Mouse (Mus musculus): Measurements from ENCODE around the gene Ddn. TPM values are rescaled to one million over a fixed set of nuclear protein-coding genes. Genes with fewer than 3 reads are reported as not detected.

Ddn gene
- under 1 TPM in 1 of 26 experiments, not detected in 25; 0.20 TPM for total RNA-seq (2018; cell fraction: chromatin; rRNA removed)
- under 1 TPM in 9 of 26 experiments, not detected in 17; 0.04 to 0.26 (median 0.05) TPM for total RNA-seq (2018; cell fraction: cytosol; rRNA removed)
- under 1 TPM in 5 of 26 experiments, not detected in 21; 0.20 to 0.85 (median 0.27) TPM for total RNA-seq (2018; cell fraction: nucleus; rRNA removed)
- 0.06 TPM in 1 of 3 replicates, not detected in the others for polyA plus RNA-seq (2018)

DNA sequence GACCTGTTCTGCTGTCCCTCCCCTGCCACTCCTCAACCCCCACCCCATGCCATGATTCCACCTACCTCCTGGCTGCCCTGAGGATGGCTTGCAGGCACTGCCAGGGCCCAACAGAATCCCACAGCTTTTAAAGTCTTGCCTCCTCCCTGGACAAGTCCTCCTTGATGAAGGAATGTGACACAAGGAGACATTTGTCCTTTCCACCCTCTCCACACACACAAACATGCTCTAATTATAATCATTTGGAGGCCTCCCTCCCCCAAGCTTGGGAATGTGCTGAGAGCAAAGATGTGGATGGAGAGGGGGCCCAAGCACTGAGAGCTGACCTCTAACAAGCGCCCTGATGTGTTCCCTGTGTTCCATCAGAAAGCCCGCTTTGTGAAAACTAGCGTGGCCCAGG, at the start of gene Ddn:
Ddn (minus strand) TSS at position 101 of the 400 bp plus-strand sequence.
- H3K79me2 ChIP-seq (ENCODE audit: inconsistent target): no peaks in the 10 kb centered on the region
- peaks cover 21% of the 10 kb centered on the region; the same call in 1 of the 2 replicates for H3K36me3 ChIP-seq (ENCODE audit: inconsistent target)
- 94% methylated on average over 3 of the region's 3 CpGs for WGBS (ENCODE audit: missing documents)
- no peak within 1 kb of the TSS for H3K27ac ChIP-seq
- H3K4me3 ChIP-seq (ENCODE audit: inconsistent target): no peak within 1 kb of the TSS

DNA sequence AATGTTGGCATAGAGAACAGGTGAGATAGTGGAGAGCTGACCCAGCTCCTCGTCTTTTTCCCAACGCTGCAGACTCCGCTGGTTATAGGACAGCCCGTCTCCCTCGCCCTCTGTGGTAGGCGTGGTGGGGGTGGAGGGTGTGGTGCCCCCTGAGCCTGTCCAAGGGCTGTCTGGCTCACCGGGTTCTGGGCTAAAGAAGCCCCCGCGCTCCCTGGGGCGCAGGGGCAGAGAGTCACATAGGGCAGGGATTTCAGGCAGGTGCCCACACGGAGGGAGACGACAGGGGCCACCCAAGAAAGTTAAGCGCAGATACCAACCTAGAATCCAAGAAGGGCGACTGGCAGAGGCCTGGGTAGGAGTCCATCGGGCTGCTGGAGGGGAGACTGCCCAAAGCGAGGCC, 44.9 kb upstream of the Ddn start:
- Histone ChIP-seq H3K36me3 (ENCODE audit: inconsistent target) (peaks cover 93% of the 10 kb centered on the region), H3K27ac (no peak overlapping the region), H3K4me3 (ENCODE audit: inconsistent target) (no peak overlapping the region), H3K79me2 (ENCODE audit: inconsistent target) (peaks cover 34% of the 10 kb centered on the region; the same call in 1 of the 2 replicates)
- 91% methylated on average over 16 of the region's 16 CpGs for WGBS (ENCODE audit: missing documents)

DNA sequence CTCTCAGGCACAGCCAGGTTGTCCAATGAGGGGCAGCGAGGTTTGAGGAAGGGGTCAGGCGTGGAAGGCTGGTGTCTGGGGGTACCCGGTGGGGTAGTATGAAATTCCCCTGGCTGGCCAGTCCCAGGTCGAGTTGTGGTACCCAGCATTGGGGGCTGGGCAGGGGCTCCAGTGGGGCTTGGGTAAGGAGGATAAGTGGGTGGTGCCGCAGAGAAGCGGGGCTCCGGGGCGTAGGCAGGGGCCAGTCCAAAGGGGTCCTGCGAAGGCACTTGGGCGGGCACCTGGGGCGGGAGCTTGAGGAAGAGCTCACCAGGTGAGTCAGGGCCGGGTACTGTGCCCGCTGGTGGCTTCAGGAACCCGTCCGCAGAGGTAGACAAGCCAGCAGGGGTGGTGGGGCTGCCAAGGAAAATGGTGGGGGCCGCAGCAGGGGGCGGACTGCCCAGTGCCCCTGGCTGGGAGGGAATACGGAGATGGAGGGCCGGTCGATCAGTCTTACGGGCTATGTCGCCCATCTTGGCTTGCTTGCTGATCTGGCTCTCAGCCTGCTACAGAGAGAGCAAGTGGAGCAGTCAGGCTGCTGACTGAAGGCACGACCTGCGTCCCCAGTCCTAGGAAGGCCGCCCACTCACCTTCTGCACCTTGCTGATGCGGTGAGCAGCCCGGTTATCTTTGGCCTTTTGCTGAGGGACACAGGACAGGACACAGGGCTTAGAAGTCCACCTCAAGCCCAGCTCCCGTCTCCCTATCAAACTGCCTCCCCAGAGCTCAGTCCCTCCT, 44.1 kb upstream of the Ddn start:
- no peak overlapping the region for H3K4me3 ChIP-seq (ENCODE audit: inconsistent target)
- H3K27ac ChIP-seq: no peak overlapping the region
- WGBS (ENCODE audit: missing documents): 93% methylated on average over 28 of the region's 28 CpGs
- peaks cover 43% of the 10 kb centered on the region for H3K79me2 ChIP-seq (ENCODE audit: inconsistent target)
- H3K36me3 ChIP-seq (ENCODE audit: inconsistent target): peaks cover 93% of the 10 kb centered on the region

DNA sequence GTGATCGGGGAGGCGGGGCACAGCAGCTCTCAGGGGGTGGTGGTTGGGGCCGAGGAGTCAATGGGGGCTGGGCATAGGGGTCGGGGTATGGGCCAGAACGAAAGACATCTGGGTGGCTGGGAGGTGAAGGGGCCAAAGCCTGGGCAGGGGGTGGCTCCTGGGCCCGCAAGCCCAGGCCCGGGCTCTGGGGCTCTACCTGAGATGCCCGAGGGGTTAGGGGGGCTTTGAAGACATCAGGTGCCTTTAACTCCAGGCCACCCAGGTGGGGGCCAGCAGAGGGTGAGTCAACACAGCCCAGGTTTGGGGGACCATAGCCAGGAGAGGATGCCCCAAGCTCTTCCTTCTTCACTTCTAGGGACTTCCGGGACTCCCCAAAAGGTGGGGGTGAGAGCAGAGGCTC, 43.4 kb upstream of the Ddn start:
- Histone ChIP-seq H3K27ac (no peak overlapping the region), H3K79me2 (ENCODE audit: inconsistent target) (peaks cover 49% of the 10 kb centered on the region), H3K36me3 (ENCODE audit: inconsistent target) (peaks cover 93% of the 10 kb centered on the region), H3K4me3 (ENCODE audit: inconsistent target) (no peak overlapping the region)
- WGBS (ENCODE audit: missing documents): 95% methylated on average over 9 of the region's 9 CpGs

DNA sequence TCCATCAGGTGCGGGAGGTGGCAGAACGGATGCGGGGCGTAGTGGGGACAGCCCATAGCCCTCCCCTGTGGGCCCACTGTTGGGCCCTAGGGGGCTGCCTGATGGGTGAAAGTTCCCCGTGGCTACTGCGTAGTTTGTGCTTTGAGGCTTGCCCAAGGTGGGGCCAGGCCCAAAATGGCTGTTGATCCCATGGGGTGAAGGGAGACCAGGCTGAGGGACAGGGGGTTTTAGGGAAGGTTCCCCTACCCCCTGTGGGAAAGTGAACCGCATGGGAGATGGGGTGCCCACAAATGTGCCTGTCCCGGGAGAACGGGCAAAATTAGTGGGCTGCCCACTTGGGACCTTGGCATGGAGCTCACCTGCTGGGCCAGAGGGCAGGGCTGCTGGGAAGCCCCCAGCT, 42.8 kb upstream of the Ddn start:
- H3K79me2 ChIP-seq (ENCODE audit: inconsistent target): peaks cover 55% of the 10 kb centered on the region
- H3K27ac ChIP-seq: no peak overlapping the region
- 89% methylated on average over 9 of the region's 9 CpGs for WGBS (ENCODE audit: missing documents)

DNA sequence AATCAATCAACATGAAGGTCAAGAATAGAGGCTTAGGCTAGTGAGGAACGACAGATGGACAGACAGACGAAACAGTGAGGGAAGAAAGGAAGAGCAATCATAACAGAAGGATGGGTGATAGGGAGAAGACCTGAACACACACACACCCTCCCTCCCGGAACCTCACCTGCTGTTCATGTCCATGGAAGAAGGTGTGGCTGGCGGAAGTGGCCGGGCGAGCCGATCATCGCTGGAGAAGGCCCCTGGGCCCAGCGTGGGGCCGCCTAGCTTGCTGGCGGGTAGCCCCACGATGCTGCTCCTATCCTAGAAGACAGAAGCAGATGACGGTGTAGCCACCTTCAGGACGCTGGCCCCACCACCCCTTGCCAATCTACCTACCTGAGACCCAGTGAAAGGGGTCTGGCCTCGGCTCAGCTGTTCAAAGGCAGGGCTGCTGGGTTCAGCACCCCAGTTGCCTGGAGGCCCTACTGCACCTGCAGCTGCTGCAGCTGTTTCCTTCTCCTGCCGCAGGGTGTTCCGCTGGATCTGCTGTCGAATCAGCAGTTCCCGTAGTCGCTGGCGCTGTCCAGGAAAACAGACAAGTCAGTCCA, 42.0 kb upstream of the Ddn start:
- Histone ChIP-seq H3K4me3 (ENCODE audit: inconsistent target) (no peak overlapping the region), H3K27ac (no peak overlapping the region), H3K79me2 (ENCODE audit: inconsistent target) (peaks cover 60% of the 10 kb centered on the region), H3K36me3 (ENCODE audit: inconsistent target) (peaks cover 96% of the 10 kb centered on the region)
- WGBS (ENCODE audit: missing documents): 94% methylated on average over 21 of the region's 21 CpGs

More for the DNA sequence above, 42.8 kb upstream of the Ddn start:
- H3K4me3 ChIP-seq (ENCODE audit: inconsistent target): no peak overlapping the region
- H3K36me3 ChIP-seq (ENCODE audit: inconsistent target): peaks cover 93% of the 10 kb centered on the region

DNA sequence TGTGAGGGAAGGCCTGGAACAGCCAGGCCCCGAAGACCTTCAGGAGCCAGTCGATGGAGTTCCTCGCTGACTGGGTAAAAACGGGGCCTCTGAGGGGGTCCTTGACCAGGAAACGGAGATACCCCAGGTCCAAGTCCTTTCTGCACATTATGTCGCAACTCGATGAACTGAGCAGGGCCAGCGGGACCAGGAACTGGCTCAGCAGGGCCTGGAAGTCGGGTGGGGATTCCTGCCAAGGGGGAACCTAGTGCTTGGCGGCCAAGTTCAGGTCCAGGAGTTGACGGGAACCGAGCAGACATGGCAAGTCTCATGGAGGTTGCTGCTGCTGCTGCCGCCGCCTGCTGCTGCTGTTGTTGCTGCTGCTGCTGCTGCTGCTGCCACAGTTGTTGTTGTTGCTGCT, 41.4 kb upstream of the Ddn start:
- no peak overlapping the region for H3K27ac ChIP-seq
- 88% methylated on average over 13 of the region's 14 CpGs for WGBS (ENCODE audit: missing documents)
- peaks cover 67% of the 10 kb centered on the region for H3K79me2 ChIP-seq (ENCODE audit: inconsistent target)
- H3K36me3 ChIP-seq (ENCODE audit: inconsistent target): peaks cover 96% of the 10 kb centered on the region
- H3K4me3 ChIP-seq (ENCODE audit: inconsistent target): no peak overlapping the region

DNA sequence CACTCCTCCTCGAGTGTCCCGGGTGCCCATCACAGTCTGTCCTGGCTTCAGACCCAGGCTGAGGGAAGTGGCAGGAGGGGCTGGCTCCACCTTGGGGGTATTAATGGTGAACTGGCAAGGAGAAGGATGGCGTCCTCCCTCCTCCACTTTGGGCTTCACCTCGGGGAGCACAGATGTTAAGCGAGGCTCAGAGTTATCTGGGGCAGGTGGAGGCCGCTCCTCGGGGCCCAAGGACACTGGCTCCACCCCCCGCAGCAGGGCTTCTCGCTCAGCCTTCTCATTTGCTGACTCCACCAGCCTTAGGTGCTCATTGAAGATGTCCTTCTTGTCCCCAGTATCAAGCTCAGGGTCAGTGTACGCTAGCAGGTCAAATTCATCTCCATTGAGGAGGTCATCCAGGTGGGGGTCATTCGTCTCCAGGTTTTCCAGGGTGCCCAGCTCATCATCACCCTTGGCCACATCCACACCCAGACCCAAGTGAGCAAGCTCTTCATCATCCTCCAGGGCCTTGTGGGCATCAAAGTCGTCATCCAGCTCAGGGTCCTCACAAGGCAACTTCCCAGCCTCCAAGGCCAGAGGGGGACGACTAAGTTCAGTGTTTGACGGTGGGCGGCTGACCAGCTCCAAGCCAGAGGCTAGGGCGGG, 40.8 kb upstream of the Ddn start:
- H3K27ac ChIP-seq: no peak overlapping the region
- 96% methylated on average over 9 of the region's 16 CpGs for WGBS (ENCODE audit: missing documents)
- peaks cover 72% of the 10 kb centered on the region for H3K79me2 ChIP-seq (ENCODE audit: inconsistent target)
- H3K4me3 ChIP-seq (ENCODE audit: inconsistent target): no peak overlapping the region
- H3K36me3 ChIP-seq (ENCODE audit: inconsistent target): peaks cover 94% of the 10 kb centered on the region

DNA sequence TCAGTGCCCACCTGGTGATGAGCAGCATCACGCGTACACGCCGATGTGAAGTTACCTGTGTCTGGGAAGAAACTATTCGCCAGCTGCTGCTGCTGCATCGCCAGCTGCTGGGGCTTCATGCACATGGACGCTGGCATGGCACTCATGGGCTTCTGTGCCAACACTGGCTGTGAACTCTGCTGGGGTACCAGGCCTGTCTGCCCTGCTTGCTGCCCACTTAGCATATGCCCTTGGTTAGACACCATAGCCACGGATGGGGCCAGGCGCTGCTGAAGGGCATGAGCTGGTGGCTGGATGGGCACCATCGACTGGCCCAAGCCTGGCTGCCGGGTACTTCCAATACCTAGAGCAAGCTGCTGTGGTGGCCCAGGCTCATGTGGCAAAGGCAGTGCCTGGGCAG, 39.9 kb upstream of the Ddn start:
- Histone ChIP-seq H3K79me2 (ENCODE audit: inconsistent target) (peaks cover 80% of the 10 kb centered on the region), H3K36me3 (ENCODE audit: inconsistent target) (peaks cover 94% of the 10 kb centered on the region), H3K27ac (no peak overlapping the region), H3K4me3 (ENCODE audit: inconsistent target) (no peak overlapping the region)
- 97% methylated on average over 11 of the region's 11 CpGs for WGBS (ENCODE audit: missing documents)

DNA sequence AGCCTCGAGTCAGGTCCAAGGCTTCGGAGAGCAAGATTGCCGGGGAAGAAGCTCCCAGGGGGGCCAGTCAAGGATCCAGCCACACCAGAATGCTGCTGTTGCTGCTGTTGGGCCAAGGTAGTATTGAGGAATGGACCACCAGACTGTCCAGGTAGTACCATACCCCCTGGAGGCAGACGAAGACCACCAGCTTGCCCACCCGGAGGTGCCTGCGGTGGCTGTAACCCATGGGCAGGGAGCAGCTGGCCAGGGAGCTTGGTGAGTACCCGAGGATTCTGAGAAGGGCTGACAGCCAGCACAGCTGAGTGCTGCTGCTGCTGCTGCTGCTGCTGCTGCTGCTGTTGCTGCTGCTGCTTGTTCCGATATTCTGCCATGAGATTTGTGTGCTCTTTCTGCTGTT, 36.9 kb upstream of the Ddn start:
- H3K4me3 ChIP-seq (ENCODE audit: inconsistent target): no peak overlapping the region
- peaks cover 98% of the 10 kb centered on the region for H3K36me3 ChIP-seq (ENCODE audit: inconsistent target)
- H3K79me2 ChIP-seq (ENCODE audit: inconsistent target): peaks cover 66% of the 10 kb centered on the region
- 92% methylated on average over 8 of the region's 8 CpGs for WGBS (ENCODE audit: missing documents)
- no peak overlapping the region for H3K27ac ChIP-seq

DNA sequence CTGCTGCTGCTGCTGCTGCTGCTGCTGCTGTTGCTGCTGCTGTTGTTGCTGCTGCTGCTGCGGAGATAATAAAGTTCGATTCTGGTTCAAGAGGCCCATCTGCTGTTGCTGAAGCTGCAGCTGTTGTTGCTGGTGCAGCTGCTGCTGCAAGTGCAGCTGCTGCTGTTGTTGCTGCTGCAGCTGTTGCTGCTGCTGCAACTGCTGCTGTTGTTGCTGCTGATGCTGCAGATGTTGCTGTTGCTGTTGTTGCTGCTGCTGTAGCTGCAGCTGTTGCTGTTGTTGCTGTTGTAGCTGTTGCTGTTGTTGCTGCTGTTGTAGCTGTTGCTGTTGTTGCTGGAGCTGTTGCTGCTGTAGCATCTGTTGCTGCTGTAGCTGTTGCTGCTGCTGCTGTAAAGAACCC, 35.9 kb upstream of the Ddn start:
- H3K79me2 ChIP-seq (ENCODE audit: inconsistent target): peaks cover 56% of the 10 kb centered on the region
- H3K4me3 ChIP-seq (ENCODE audit: inconsistent target): no peak overlapping the region
- no peak overlapping the region for H3K27ac ChIP-seq
- peaks cover 98% of the 10 kb centered on the region for H3K36me3 ChIP-seq (ENCODE audit: inconsistent target)
- WGBS (ENCODE audit: missing documents): 92% methylated on average over 2 of the region's 2 CpGs

DNA sequence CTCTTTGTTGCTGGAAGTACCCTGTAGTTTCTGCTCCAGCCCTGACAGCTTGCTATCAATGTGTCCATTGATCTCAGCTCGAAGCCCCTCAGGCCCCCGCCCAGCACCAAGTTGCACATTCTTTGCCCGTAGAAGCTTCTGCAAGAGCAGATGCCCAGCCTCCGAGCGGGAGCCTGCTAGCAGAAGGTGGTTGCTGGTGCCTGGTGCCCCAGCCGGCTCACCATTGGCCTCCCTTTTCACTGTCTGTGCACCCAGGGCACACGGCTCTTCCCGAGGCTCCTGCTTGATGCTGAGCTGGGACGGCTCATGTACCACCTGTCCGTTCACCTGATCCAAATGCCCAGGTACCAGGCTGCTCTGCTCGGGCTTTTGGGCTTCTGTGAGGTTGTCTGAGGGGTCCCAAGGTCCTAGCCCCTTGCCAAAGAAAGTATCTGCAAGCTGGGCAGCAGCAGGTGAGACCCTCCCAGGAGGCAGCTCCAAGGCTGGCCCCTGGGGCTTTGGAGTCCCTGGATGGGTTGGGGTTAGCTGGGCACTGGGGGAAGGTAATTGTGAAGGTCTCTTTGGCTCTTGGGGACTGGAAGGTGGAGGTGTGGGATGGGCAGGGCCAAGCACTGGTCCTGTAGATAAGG, 34.4 kb upstream of the Ddn start:
- Histone ChIP-seq H3K4me3 (ENCODE audit: inconsistent target) (no peak overlapping the region), H3K36me3 (ENCODE audit: inconsistent target) (peaks cover 98% of the 10 kb centered on the region), H3K79me2 (ENCODE audit: inconsistent target) (peaks cover 49% of the 10 kb centered on the region), H3K27ac (no peak overlapping the region)
- 92% methylated on average over 11 of the region's 11 CpGs for WGBS (ENCODE audit: missing documents)

DNA sequence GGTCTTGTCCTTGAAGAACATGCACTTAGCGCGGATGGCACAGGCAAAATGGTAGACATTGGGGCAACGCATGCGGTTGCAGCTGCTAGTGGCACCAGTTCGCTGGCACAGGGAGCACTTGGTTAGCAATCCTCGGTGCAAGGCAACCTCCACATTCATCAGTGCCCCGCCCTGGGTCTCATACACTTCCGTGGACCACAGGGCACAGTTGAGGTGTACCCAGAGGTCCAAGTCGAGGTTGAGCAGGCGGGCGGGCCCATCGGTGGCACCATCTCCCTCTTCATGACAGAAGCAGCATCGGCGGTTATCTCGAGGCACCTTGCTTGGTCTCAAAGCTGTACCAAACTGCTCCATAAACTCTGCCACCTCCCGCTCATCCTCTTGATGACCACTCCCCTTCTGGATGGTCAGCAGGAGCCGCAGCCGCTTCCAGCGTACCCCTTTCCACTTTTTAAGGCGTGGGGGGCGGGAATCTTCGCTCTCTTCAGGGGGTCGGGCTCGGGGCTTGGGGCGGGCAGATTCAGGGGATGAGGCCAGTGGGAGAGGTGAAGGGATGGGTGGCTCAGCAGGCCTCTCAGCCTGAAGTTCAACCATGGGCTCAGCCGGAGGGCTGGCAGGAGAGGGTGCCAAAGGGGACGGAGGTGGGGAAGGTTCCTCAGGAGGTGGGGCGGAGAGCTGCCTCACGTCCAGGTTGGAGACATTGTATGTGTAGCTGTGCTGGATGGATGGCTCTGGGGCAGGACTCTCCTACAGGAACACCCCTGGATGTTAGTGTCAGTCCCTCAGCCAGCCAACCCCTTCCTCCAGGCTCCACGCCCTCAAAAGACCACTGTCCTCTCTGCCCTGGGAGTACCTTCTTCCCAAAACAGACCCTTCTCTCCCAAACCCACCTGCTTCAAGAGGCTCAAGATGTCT, 30.6 kb upstream of the Ddn start:
- Histone ChIP-seq H3K79me2 (ENCODE audit: inconsistent target) (peaks cover 20% of the 10 kb centered on the region; the same call in 1 of the 2 replicates), H3K4me3 (ENCODE audit: inconsistent target) (no peak overlapping the region), H3K27ac (no peak overlapping the region), H3K36me3 (ENCODE audit: inconsistent target) (peaks cover 99% of the 10 kb centered on the region)
- 90% methylated on average over 30 of the region's 30 CpGs for WGBS (ENCODE audit: missing documents)
